Mouse (Mus musculus) lung, adult 18-20 months (tissue): Measurements from ENCODE around the gene Pycr2.
"Not testable (repeated sequence)": the region's sequence is repeated elsewhere in the genome, so short reads cannot be mapped to it uniquely, and the experiment has no call there.

Source experiments
- DNase-seq, 2 experiments: peaks; one replicate each; pipeline ENCODE4 v3.0.0; 2022; ENCODE audit warnings: mixed read lengths in 2 of 2

Gene Pycr2

DNA sequence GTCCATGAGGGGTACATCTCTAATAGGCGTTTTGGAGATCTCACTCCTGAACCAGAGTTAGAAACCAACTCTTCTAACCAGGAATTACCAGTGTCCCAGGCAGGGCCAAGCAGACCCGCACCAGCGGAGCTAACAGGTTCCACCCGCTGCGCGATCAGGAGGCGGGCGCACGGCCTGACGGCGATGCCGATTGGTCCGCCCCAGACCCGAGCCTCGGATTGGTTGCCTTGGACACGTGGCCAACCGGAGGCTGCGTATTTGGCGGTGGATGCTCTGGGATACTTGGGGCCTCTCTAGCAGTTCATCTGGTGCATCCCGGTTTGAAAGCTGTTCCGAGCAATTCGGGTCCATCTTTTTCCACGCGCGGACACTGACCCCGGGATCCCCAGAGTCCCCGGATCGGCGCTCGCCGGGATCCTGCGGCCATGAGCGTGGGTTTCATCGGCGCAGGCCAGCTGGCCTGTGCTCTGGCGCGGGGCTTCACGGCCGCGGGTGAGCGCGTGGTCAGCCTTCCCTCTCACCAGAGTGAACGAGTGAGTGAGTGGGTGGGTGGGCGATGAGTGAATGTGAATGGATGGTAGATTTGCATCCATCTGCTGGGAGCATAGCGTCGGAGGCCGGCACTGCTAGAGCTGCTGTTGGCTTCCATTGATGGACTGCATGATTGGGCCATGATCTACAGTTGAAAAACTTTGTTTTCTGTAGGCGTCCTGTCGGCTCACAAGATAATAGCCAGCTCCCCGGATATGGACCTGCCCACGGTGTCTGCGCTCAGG lies at the start of gene Pycr2:
TSS of gene Pycr2 (plus strand) at position 255 of the 776 bp plus-strand sequence.
- peak; percentile 94 for DNase-seq

DNA sequence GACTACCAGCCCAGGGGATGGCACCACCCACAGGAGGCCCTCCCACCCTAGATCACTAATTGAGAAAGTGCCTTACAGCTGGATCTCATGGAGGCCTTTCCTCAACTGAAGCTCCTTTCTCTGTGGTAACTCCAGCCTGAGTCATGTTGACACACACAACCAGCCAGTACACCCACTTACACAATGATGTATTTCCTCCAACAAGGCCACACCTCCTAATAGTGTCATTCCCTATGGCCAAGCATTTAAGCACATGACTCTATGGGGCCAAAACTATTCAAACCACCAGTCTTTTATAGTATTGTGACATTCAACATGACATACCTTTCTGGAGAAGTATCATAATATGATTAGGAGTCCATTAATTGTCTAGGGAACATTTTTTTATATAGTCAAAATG lies 45.3 kb upstream of the Pycr2 start:
- DNase-seq, result no peak

DNA sequence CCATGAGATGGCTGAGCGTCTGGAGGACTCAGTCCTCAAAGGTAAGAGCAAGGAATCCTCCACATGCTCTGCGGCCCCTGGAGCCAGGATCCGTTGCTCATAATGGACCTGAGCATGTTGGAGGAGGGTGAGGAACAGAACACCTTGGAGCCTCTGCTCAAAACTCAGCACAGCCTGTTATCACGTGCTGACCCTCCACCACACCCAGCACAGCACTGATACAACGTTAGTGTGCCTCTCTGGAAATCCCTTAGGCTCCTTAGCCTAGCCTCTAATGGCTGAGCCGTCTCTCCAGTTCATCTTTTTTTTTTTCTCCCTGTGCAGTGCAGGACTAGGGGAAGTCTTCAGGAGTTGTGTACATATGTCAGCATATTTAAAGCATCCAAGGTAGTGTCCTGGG lies 44.1 kb upstream of the Pycr2 start:
- no peak for DNase-seq

DNA sequence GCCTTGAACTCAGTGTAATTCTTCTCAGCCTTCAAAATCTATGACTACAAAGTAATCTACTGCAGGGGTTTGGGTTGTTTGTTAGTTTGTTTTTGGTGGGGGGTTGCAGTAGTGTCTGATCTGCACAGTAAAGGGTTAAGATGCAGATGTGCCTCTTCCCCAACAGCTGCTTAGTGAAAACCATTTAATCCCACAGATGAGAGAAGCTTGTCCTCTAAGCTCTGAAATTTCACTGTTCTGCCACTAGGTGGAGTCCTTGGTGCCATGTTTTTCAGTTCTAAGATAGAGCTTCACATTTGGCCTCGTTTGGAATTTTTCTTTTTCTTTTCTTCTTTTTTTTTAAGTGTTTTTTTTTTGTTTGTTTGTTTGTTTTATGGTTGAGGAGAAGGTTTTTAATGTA lies 40.5 kb upstream of the Pycr2 start:
- peak in 1 of 2 experiments; percentile 11 for DNase-seq

DNA sequence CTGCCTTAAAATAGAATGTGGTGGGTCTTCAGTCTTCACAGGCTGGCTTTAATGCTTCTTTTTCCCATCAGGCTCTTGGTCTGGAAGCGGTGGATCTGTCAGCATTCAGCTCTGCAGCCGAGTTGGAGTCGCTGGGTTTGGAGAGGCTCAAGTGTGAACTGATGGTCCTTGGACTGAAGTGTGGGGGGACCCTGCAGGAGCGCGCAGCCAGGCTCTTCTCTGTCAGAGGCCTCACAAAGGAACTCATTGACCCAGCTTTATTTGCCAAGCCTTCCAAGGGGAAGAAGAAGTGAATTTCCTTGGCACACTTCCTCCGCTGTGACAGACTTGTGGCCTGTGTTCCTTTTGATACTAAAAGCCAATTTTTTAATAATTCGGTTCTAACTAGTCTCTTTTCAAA lies 38.1 kb upstream of the Pycr2 start:
- DNase-seq, result peak in 1 of 2 experiments; percentile 27

DNA sequence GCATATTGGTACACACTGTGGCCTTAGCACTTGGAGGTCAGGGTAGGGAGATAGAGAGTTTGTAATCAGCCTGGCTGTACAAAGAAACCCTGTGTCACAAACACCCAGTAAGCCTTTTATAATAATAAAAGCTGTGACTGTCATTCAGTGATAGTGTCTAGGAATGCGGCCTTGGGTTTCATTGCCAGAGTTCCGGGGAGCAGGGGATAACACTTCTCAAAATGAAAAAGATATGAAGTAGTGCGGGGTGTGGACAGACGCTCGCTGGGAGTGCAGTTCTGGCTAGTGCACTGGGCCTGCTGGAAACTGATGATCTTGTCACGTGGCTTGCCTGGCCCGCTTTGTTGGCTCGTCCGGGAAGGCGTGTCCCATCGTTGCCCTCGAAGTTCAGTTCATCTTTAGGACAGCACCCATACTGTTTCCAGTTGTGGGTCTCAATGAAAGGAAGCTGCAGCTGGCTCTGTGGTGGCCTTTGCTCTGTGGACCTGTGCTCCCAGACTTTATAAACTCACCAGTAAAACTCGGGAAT lies 33.9 kb upstream of the Pycr2 start:
- no peak for DNase-seq

DNA sequence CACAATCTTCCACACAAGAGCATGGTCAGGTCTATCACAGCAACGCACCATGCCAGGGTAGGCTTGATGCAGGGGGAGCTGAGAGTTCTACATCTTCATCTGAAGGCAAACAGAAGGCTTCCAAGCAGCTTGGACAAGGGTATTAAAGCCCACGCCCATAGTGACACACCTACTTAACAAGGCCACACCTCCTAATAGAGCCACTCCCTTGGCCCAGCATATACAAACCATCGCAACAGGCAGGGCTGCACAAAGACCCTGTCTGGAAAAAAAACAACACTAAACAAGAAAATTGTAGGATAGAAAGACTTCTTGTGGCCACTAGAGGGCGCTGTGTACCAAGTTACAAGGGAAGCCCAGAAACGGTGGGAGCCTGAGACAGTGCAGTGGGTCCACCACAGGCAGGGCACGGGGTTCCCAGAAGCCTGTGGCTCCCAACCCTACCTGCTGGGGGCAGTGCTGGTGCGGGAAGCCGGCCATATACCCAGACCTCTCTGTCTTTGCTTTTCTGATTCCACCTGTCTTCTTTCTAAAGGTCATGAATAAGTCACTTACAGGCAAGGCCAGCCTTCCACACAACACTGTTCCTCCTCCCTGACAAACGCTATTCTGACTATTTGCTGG lies 30.1 kb upstream of the Pycr2 start:
- peak; percentile 27 to 41 for DNase-seq

DNA sequence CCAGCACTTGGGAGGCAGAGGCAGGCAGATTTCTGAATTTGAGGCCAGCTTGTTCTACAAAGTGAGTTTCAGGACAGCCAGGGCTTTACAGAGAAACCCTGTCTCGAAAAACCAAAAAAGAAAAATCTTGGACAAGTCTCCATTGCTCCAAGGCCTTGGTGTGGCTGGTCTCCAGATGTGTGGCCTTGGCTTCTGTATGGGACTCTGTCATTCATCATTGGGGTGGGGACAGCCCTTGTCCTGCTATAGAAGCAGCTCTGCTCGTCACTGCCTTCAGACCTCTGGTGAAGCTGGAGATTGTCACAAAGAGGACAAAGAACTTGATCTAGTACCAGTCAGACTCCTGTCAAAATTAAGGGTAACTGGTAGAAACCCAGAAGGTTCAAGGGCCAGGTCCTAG lies 29.5 kb upstream of the Pycr2 start:
- no peak for DNase-seq

DNA sequence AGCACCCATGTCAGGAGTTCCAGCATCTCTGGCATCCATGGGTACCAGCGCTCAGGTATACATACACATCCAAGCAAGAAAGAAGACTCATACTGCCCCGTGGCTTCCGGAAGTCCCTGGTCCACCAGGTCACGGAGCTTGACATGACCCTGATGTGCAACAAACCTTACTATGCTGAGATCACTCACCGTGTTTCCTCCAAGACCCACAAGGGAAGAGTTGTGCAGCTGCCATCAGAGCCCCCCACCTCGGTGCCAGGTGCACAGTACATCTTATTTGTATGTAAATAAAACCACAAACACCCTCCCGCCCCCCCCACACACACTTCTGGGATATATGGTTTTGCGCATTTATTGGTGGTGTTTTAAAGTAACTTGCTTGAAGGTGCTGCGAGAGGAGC lies 29.0 kb upstream of the Pycr2 start:
- no peak for DNase-seq

DNA sequence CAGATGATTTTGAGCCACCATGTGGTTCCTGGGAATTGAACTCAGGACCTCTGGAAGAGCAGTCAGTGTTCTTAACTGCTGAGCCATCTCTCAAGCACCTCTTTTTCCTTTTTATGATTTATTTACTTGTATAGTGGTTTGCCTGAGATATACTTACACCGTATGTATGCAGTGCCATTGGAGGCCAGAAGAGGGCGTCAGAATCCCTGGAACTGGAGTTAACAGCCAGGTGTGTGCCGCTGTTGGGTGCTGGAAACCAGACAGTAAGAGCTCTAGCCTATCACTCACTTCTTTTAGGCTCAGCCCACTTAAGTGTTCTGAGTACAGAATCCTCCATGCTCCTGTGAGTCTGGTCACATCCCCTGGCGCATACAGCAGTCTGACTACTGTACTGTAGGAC lies 26.6 kb upstream of the Pycr2 start:
- DNase-seq, result no peak

DNA sequence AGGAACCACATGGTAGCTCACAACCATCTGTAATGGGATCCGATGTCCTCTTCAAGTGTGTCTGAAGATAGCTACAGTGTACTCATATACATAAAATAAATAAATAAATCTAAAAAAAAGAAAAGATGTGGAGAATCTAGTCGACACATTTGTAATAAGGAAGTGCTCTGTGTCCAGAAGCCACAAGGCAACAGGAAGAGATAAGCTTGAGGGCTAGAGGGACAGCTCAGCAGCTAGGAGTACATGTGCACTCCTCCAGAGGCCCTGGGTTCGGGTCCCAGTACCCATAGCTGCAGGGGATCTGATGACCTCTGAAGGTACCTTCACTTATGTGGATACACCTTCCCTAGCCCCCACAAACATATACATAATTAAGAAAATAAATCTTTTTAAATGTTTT lies 22.3 kb upstream of the Pycr2 start:
- no peak for DNase-seq

DNA sequence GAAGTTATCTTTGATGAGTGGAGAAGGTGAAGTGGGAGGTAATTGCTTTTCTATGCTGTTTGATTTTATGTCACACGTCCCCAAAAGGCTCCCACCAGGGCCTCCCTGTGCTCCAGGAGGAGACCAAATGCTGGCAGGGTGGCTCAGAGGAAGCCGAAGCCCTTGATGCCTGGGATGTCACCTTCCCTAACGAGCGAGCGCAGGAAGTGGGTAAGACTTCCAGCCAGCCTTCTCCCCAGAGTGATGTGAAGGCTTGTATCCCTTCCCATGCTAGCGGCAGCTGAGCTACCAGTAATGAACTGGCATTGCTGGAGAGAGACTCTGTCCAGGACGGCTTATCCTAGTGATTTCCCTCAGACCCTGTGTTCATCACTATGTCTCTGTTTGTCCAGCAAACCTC lies 20.4 kb upstream of the Pycr2 start:
- no peak for DNase-seq

DNA sequence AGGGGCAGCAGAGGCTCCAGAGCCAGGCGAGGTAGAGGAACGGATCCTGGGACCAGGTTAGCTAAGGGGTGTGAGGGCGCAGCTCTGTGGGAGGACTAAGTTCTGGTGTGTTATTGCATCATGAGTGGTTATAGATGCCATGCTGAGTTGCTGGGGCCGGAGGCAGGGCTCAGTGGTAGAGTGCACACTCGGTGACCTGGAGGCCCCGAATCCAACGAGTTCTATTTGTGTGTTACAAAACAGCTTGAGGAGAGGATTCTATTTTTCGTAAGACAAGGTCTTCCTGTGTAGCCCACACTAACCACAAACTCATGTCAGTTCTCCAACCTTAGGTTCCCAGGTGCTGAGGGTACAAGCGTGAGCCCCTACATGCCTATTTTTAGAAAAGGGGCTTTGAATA lies 19.6 kb upstream of the Pycr2 start:
- DNase-seq, result no peak

DNA sequence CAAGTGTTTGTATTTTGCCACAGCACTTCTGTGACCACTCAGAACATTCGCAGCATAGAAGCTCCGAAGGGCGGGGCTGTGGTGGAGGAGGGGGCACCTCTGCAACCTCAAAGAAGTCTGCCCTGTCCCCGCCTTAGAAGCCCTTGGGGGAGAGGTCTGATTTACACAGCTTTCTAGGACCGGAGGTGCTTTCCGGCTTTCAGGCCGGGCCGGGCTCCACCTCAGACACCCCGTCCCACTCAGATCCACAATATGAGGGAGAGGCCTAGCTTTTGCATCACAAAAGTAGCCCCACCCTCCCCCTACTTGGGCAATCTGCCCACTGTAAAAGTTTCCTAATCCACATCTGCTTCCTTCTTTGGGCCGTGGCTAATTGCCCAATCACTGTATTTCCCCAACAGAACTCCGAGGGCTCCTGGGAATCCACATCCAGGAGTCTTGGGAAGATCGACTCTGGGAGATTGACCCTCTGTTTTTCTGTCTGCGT lies 15.5 kb upstream of the Pycr2 start:
- DNase-seq, result peak; percentile 93 to 97

DNA sequence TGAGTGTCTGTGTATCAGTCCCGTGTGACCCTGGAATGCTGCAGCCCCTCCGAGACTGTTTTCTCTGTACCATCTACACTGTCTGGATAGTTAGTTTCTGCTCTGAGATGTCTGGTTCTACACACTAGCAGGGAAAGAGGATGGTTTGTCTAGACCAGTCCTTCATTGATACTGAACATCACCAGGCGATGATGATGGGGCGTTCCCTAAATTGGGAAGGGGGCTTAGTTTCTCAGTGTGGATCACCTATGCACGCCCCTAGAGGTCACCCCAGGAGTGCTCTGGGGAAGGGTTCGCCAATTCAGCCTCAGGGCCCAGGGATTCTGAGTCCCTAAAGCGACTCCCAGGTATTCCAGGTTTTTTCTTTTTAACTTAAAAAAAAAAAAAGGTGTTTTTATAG lies 14.9 kb upstream of the Pycr2 start:
- DNase-seq, result no peak

DNA sequence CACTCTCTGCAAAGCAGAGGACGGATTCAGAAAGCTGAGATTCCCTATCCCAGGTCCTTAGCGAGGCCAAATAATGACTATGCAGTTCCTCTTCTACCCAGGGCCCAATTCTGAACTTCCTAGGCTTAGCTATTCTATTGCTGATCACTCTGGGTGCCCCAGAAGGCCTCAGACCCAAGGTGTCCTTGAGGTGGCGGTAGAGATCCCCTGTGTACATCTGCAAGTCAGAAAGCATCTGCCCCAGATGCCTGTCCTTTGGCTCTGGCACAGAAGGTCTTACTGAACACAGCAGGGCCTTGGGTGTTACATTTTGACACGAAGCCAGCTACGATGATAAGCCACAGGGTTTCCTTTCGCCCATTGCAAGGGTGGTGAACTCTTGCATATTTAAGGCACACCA lies 14.3 kb upstream of the Pycr2 start:
- no peak for DNase-seq

DNA sequence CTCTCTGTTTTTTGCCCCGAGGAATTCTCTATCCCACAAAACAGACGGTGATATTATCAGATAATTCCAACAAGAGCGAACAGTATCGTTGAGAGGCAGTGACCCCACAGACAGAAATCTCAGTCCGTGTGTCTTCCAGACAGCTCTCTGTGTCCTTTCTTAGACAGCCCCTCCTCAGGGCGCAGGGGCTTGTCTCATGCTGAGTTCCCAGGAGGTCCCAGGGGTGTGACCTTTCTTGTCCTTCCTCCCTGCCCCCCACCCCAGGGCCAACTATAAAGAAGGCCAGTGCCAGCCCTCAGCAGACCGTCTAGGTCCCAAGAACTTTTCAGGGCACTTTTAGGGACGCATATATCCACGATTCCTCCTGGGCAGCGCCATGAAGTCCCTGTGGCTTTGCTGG lies 11.3 kb upstream of the Pycr2 start, which contains the start of gene Lefty2:
TSS of gene Lefty2 (plus strand) at position 301 of the 400 bp plus-strand sequence.
- no peak for DNase-seq

DNA sequence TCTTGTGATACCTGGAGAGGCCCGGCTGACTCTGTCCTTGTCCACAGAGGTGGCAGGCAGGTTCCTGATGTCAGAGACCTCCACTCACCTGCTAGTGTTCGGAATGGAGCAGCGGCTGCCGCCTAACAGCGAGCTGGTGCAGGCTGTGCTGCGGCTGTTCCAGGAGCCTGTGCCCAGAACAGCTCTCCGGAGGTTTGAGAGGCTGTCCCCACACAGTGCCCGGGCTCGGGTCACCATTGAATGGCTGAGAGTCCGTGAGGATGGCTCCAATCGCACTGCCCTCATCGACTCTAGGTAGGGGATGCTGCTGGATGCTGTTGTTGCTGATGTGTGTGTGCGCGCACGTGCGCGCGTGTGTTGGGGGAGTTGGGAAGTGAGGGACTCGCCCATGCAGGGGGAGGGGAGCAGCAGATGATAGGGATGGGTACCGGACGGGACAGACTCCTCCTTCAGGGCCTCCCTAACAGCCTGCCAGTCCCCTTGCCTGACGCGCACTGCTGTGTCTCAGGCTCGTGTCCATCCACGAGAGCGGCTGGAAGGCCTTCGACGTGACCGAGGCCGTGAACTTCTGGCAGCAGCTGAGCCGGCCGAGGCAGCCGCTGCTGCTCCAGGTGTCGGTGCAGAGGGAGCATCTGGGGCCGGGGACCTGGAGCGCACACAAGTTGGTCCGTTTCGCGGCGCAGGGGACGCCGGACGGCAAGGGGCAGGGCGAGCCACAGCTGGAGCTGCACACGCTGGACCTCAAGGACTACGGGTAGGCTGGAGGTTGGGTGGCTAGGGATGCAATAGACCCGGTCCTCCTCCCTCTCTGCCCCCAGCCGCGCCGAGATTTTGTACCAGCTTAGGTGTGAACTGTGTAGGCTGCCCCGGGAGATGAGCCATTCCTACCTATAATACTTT lies 9.8 kb upstream of the Pycr2 start:
- not testable (repeated sequence) for DNase-seq

DNA sequence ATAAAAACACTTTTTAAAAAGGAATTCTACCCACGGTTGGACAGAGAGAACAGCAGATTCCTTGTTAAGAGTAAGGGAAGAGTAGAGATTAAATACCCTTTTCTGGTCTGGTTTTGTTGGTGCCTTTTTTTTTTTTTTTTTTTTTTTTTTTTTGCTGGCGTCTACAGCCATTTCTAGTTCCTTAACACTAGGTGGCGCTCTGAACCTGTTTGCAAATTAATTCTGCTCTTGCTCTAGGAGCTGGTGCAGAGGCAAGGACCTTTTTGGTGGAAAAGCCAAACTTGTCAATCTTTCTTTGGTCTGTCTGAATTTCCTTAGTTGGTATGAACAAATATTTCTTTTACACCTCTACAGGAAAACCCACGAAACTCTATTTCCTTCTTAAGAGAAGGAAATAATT lies 3.0 kb upstream of the Pycr2 start:
- peak in 1 of 2 experiments; percentile 34 for DNase-seq

DNA sequence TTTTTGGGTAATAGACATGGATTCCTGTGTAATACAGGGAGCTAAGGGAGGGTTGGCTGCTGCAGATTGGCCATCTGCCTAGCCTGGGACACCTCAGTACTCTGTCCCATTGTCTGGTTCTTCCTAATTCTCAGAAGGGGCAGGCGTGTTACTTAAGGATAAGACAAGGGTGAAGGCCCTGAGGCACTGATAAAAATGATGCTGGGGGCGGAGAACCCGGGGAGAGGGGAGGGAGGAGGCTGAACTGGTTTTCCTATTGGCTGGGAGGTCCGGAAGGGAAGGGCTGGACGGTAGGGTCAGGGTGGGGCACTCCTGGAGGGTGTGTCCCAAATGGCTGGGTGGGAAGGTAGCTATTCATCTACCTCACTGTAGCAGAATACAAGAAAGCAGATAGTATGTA lies 1.2 kb upstream of the Pycr2 start:
- peak in 1 of 2 experiments; percentile 24 for DNase-seq

DNA sequence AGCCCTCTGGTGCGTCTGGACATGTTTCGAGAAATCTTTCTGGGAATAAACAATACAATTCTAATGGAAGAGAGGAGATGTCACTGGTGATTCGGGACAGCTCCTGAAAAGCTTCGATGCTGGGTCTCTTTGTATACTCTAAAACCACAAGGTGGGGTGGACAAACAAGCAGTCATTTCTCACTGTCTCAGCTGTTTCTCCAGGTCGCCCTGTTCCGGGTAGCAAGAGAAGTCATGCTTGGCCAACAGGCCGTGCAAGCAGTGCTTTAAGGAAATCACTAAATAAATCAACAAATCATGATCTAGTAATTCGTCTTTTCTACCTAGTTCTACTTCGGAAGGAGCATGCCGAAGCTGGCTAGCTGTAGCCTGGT lies 441 bp upstream of the Pycr2 start:
- no peak for DNase-seq

DNA sequence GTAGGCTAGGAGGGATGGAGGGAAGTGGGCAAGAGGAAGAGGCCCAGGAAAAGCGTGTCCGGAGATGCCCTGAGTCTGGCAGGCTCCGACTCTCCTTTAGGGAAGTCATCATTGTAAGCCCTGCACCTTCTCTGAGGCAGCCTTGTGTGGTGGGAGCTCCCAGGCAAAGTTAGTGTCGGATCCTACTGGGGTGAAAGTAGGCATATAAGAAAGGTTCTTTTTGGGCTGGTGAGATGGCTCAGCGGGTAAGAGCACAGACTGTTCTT lies 655 bp downstream of the Pycr2 start:
- DNase-seq, result no peak

DNA sequence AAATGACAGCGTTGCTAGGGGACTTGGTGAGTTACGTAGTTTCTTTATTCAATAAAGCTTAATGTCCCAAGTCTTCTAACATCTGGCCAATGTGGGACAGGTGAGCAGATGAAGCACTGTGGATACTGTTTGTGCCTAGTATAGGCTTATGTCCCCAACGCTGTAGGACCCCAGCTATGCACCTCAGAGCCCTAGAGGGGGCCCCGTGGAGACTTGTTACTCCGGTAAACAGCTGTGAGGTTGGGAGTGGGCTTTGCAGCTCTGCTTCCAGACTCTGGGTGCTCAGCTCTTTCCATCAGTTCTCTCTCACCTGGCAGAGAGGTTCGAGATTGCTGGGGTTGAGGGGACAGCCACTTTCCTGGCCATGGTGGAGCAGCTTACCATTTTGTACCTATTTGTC lies 1.2 kb downstream of the Pycr2 start:
- no peak for DNase-seq
